Mouse (Mus musculus) testis, adult 2 months (tissue): ENCODE measurements around the gene Fkbp4. TPM values are rescaled to one million over a fixed set of nuclear protein-coding genes. Genes with fewer than 3 reads are reported as not detected.

Experiments used
- H3K27ac ChIP-seq: fragments of 200-500 bp; 2 replicates; pipeline ENCODE4 v1.5.1; 2012; ENCODE audit warnings: low read depth, low read length; ENCODE audit not compliant: control insufficient read depth, insufficient read depth
- H3K27me3 ChIP-seq: fragments of 200-500 bp; 2 replicates; pipeline ENCODE4 v1.6.1; 2012; ENCODE audit warnings: mild to moderate bottlenecking, low read length, moderate library complexity; ENCODE audit not compliant: control insufficient read depth, insufficient read depth
- H3K36me3 ChIP-seq: fragments of 200-500 bp; 2 replicates; pipeline ENCODE4 v1.6.1; 2012; ENCODE audit warnings: mild to moderate bottlenecking, low read length; ENCODE audit not compliant: control insufficient read depth, insufficient read depth
- H3K4me1 ChIP-seq: fragments of 200-500 bp; 2 replicates; pipeline ENCODE4 v1.6.1; 2012; ENCODE audit warnings: low read length; ENCODE audit not compliant: control insufficient read depth, insufficient read depth
- H3K4me3 ChIP-seq: fragments of 200-500 bp; 2 replicates; pipeline ENCODE4 v1.5.1; 2012; ENCODE audit warnings: low read depth, mild to moderate bottlenecking, low read length, moderate library complexity, mixed read lengths; ENCODE audit not compliant: control insufficient read depth
- CTCF ChIP-seq: fragments of 200-500 bp; IDR thresholded peaks from 2 replicates; pipeline ENCODE4 v1.5.1; 2012; ENCODE audit warnings: low read depth, mild to moderate bottlenecking, inconsistent platforms, low read length, moderate library complexity; ENCODE audit not compliant: control insufficient read depth, insufficient read depth, insufficient replicate concordance
- POLR2A ChIP-seq: fragments of 200-500 bp; IDR thresholded peaks from 2 replicates; pipeline ENCODE4 v1.6.1; 2012; ENCODE audit warnings: low read depth, mild to moderate bottlenecking, inconsistent platforms, low read length, moderate library complexity; ENCODE audit not compliant: control insufficient read depth
- polyA plus RNA-seq: library from polyadenylated mRNA; depleted of rRNA; stranded (reverse); fragments of >200 nt; gene quantifications from 2 replicates; pipeline ENCODE4 v1.2.3, GENCODE M21; 2012

The Fkbp4 gene
- polyA plus RNA-seq, 1 experiment, result 342 TPM

DNA sequence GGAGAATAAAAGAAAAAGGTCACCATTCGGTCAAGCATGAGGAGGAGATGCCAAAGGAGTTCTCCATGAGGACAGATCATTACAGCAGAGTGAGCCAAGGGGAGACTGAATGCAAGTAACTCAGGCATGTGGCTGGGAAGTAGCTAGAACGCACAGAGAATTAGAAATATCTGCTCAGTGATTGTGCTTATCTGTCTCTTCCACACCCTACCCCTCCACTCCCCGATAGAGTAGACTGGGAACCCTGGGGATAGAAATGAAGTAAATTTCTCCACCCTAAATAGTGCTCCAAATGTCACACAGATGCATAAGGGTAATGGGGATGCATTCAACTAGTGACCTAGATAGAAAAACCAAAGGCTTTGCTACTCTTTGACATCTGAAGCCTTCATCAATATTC lies 28.1 kb upstream of the Fkbp4 start:
- H3K36me3 ChIP-seq, result no peaks in the 10 kb centered on the region
- no peak overlapping the region for H3K27ac ChIP-seq
- no peak overlapping the region for H3K4me3 ChIP-seq
- H3K4me1 ChIP-seq, result no peaks in the 10 kb centered on the region
- TF ChIP-seq POLR2A, result no peak
- no peak for TF ChIP-seq CTCF
- H3K27me3 ChIP-seq, result no peaks in the 10 kb centered on the region

DNA sequence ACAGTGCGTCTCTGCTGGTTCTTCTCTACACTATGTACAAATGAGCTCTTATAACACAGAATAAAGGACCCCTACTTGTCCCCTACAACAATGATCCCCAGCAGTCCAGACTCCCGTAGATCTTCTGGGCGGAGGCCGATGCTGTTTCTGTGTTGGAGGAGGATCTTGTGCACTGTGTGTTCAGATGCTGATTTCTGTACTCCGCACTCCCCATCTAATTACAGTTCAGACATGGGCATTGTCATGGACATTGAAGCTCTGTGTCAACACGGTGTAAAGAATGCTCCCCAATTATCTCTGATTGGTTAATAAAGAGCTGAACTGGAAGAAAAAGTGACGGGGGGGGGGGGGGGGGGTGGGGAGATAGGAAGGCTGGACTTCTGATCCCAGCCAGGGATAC lies 27.6 kb upstream of the Fkbp4 start:
- no peak overlapping the region for H3K27ac ChIP-seq
- no peak overlapping the region for H3K4me3 ChIP-seq
- no peaks in the 10 kb centered on the region for H3K36me3 ChIP-seq
- TF ChIP-seq CTCF (no peak), POLR2A (no peak)
- H3K4me1 ChIP-seq, result no peaks in the 10 kb centered on the region
- H3K27me3 ChIP-seq, result no peaks in the 10 kb centered on the region

DNA sequence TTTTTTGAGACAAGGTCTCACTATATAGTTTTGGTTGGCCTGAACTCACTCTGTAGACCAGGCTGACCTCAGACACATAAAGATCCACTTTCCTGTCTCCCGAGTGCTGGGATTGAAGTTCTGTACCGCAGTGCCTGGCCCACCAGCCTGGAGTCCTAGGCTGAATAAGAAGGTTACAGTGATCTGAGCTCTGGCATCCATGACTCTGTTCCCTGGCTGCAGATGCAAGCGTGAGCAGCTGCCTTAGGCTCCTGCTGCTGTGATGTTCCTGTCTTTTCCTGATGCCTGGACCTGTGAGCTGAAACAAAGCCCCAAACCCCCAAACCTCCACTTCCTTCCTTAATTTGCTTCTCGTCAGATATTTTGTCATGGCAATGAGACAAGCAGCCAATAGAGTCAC lies 26.5 kb upstream of the Fkbp4 start:
- no peaks in the 10 kb centered on the region for H3K27me3 ChIP-seq
- TF ChIP-seq POLR2A, result no peak
- TF ChIP-seq CTCF, result no peak
- no peaks in the 10 kb centered on the region for H3K4me1 ChIP-seq
- H3K36me3 ChIP-seq, result no peaks in the 10 kb centered on the region
- H3K27ac ChIP-seq, result no peak overlapping the region
- no peak overlapping the region for H3K4me3 ChIP-seq

DNA sequence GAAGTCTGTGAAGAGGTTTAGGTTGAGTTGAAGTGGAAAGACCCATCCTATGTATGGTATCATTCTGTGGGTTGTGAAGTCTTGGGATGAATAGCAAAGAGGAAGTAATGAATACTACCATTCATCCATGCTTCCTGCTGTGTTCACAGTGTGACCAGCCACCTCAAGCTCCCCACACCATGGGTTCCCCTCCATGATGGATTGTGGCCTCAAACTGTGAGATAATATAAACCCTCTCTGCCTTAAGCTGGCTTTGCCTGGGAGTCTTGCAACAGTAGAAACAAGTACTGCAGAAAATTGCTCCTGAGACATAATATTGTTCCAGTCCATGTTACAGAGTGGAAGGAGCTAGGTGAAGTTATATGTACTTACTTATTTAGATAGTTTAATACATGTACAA lies 23.1 kb upstream of the Fkbp4 start:
- Histone ChIP-seq H3K27me3 (no peaks in the 10 kb centered on the region), H3K27ac (no peak overlapping the region), H3K4me3 (no peak overlapping the region), H3K4me1 (peaks cover 2% of the 10 kb centered on the region; the same call in 1 of the 2 replicates), H3K36me3 (no peaks in the 10 kb centered on the region)
- TF ChIP-seq CTCF (no peak), POLR2A (no peak)

DNA sequence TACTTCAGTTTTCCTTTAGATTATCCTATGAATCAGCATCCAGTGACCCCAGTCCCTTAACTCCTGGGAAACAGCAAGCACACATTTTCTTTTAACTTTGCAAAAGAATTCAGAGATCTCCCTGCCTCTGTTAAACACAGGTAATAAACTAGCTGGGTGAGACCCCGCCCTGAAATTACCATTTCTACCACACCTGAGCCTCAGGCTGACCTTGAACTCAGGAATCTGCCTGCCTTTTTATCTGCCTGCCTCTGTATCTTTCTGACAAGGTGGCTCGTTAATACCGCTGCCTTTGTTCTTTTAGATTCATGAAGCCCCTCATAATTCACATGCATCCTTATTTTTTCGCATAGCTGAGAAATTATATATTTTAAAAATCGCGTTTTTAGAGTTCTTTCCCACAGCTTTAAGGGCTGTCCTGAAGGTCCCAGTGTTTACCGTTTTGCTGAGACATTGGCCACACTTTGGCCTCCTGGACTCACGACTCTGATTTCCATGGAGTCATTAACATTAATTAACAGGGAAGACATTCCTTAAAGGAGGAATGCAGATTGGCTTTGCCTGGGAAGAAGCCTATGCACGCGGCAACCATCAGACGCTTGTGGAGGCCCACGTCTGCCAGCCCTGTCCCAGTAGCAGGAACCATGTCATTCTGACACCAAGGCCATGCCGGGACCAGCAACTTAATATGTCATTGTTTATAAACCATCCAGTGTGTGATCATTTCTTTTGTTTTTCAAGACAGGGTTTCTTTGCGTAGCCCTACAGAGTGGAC lies 22.4 kb upstream of the Fkbp4 start:
- Histone ChIP-seq H3K36me3 (no peaks in the 10 kb centered on the region), H3K4me3 (no peak overlapping the region), H3K27ac (no peak overlapping the region), H3K27me3 (no peaks in the 10 kb centered on the region), H3K4me1 (peaks cover 2% of the 10 kb centered on the region; the same call in 1 of the 2 replicates)
- no peak for TF ChIP-seq POLR2A

DNA sequence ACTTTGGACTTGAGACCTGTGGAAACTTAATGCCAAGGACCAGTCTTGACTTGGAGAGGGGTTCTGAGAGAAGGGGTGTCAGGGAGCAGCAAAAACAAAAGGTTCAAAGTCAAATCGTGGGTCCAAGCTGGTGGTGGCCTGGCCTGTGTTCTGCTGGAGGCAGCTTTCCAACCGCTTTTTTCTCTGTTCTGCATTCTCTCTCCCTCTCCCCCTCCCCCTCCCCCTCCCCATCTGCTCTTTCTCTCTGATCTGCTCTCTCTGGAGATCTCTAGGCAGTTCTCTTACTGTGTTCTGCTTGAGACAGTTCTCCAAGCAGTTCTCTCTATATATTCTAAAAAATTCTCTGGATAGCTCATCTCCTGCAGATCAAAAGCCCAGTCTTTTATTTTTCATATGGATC lies 21.8 kb upstream of the Fkbp4 start:
- Histone ChIP-seq H3K27me3 (no peaks in the 10 kb centered on the region), H3K27ac (no peak overlapping the region), H3K36me3 (no peaks in the 10 kb centered on the region), H3K4me1 (peaks cover 2% of the 10 kb centered on the region; the same call in 1 of the 2 replicates), H3K4me3 (no peak overlapping the region)
- TF ChIP-seq CTCF (no peak), POLR2A (no peak)

DNA sequence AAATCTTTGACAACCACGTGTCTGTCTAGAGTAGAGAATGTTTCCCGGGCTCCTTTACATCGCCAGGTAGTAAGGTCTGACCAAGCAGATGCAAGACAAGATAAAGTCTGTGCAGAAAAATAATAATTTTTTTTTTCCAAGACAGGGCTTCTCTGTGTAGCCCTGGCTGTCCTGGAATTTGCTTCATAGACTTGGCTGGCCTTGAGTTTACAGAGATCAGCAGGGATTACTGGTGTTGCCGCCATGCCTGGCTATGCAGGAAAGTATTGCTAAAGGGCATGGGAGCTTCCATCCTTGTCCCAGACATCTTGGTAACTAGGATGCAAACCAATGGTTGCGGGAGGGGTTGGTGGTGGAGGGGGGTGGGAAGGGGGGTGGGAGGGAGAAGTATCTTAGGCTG lies 18.7 kb upstream of the Fkbp4 start:
- peaks cover 2% of the 10 kb centered on the region; the same call in 1 of the 2 replicates for H3K4me1 ChIP-seq
- H3K4me3 ChIP-seq, result no peak overlapping the region
- TF ChIP-seq CTCF (no peak), POLR2A (no peak)
- H3K27ac ChIP-seq, result no peak overlapping the region
- no peaks in the 10 kb centered on the region for H3K27me3 ChIP-seq
- H3K36me3 ChIP-seq, result no peaks in the 10 kb centered on the region
